ENCODE assay signal across 8 mouse cellular contexts in genomic region chr11:96828881-96829280, GRCm38 (mm10). TPM values are rescaled to one million over a fixed set of nuclear protein-coding genes. Genes with fewer than 3 reads are reported as not detected.
DNase-seq lines count a peak whose midpoint lies in the region; ATAC-seq and TF ChIP-seq lines count a peak whose summit lies in the region.

No protein-coding gene starts in this region.

- 7% methylated on average over 10 of the region's 10 CpGs for WGBS in lung, embryonic 15.5 days
- WGBS in intestine, postnatal 0 days = 8% methylated on average over 10 of the region's 10 CpGs
- 18% methylated on average over 10 of the region's 10 CpGs for WGBS in neural tube, embryonic 14.5 days

- DNase-seq in lung, postnatal 14 days = no peak
- no peak for DNase-seq in gastrocnemius, postnatal 14 days
- no peak for DNase-seq in frontal cortex, postnatal 14 days (ENCODE audit: low spot score in 2 of 2)

- intact Hi-C loops in gastrocnemius, postnatal 14 days (cut with DNase I; ENCODE audit: low total_unique reads) = no loop called here

- H3K4me2 ChIP-seq in lung, embryonic 15.5 days = peak overlapping the region; percentile 65
- peak overlapping the region; percentile 79 for H3K4me2 ChIP-seq in intestine, postnatal 0 days (replicated peaks; ENCODE audit: low read depth)
- H3K4me2 ChIP-seq in neural tube, embryonic 14.5 days (ENCODE audit: low read depth, low read length) = peak overlapping the region; percentile 63

- H3K27me3 ChIP-seq in lung, embryonic 15.5 days = no peaks in the 10 kb centered on the region
- no peaks in the 10 kb centered on the region for H3K27me3 ChIP-seq in intestine, postnatal 0 days (replicated peaks; ENCODE audit: control insufficient read depth, insufficient read depth, low read length)
- H3K27me3 ChIP-seq in neural tube, embryonic 14.5 days (ENCODE audit: control insufficient read depth, insufficient read depth, low read length) = no peaks in the 10 kb centered on the region

- H3K4me1 ChIP-seq in lung, embryonic 15.5 days = peaks cover 53% of the 10 kb centered on the region
- H3K4me1 ChIP-seq in embryonic fibroblast, embryonic 13.5 days (ENCODE audit: control insufficient read depth, insufficient read depth, low read length) = peaks cover 9% of the 10 kb centered on the region
- H3K4me1 ChIP-seq in intestine, postnatal 0 days (replicated peaks; ENCODE audit: control insufficient read depth, insufficient read depth, low read length) = peaks cover 19% of the 10 kb centered on the region
- peaks cover 47% of the 10 kb centered on the region for H3K4me1 ChIP-seq in neural tube, embryonic 14.5 days (ENCODE audit: control insufficient read depth, insufficient read depth, low read length)

- no peak for TF ChIP-seq CTCF in embryonic fibroblast, embryonic 13.5 days (IDR thresholded peaks at IDR 0.05; ENCODE audit: borderline replicate concordance, insufficient read depth, low read length)
- no peak for TF ChIP-seq CTCF in intestine, postnatal 0 days (IDR thresholded peaks at IDR 0.05; ENCODE audit: low read depth)

- TF ChIP-seq POLR2A in embryonic fibroblast, embryonic 13.5 days (IDR thresholded peaks at IDR 0.05; ENCODE audit: low read depth, low read length) = no peak

- H3K9ac ChIP-seq in lung, embryonic 15.5 days = peak overlapping the region; percentile 90
- peak overlapping the region; percentile 83 for H3K9ac ChIP-seq in intestine, postnatal 0 days (ENCODE audit: low read depth, low read length)
- peak overlapping the region; percentile 88 for H3K9ac ChIP-seq in neural tube, embryonic 14.5 days (replicated peaks; ENCODE audit: low read depth, low read length)

- ATAC-seq in lung, embryonic 15.5 days (ENCODE audit: borderline replicate concordance, extremely low read depth, low FRiP score, low TSS enrichment) = no peak
- ATAC-seq in intestine, postnatal 0 days = no peak
- ATAC-seq in neural tube, embryonic 14.5 days (ENCODE audit: low read depth) = no peak
- ATAC-seq in inflammation-experienced regulatory T-cells, adult 6 months = no peak

- peak overlapping the region; percentile 100 for H3K27ac ChIP-seq in lung, embryonic 15.5 days
- H3K27ac ChIP-seq in embryonic fibroblast, embryonic 13.5 days (ENCODE audit: insufficient read depth, low read length) = peak overlapping the region; percentile 55
- peak overlapping the region; percentile 94 for H3K27ac ChIP-seq in intestine, postnatal 0 days (ENCODE audit: low read depth, low read length)
- H3K27ac ChIP-seq in neural tube, embryonic 14.5 days (ENCODE audit: low read depth, low read length) = peak overlapping the region; percentile 95; the same call in 1 of the 2 replicates

- H3K9me3 ChIP-seq in lung, embryonic 15.5 days = no peaks in the 10 kb centered on the region
- H3K9me3 ChIP-seq in intestine, postnatal 0 days (ENCODE audit: control insufficient read depth) = no peaks in the 10 kb centered on the region
- no peaks in the 10 kb centered on the region for H3K9me3 ChIP-seq in neural tube, embryonic 14.5 days (ENCODE audit: control insufficient read depth, low read length)

- peaks cover 15% of the 10 kb centered on the region for H3K36me3 ChIP-seq in lung, embryonic 15.5 days
- H3K36me3 ChIP-seq in intestine, postnatal 0 days (ENCODE audit: control insufficient read depth, insufficient read depth) = peaks cover 10% of the 10 kb centered on the region; the same call in 1 of the 2 replicates
- H3K36me3 ChIP-seq in neural tube, embryonic 14.5 days (ENCODE audit: control insufficient read depth, insufficient read depth, low read length) = peaks cover 3% of the 10 kb centered on the region; the same call in 1 of the 2 replicates

- peak overlapping the region; percentile 84 for H3K4me3 ChIP-seq in lung, embryonic 15.5 days
- H3K4me3 ChIP-seq in embryonic fibroblast, embryonic 13.5 days (ENCODE audit: insufficient read depth, low read length) = peak overlapping the region; percentile 68
- H3K4me3 ChIP-seq in intestine, postnatal 0 days (ENCODE audit: low read depth, low read length) = peak overlapping the region; percentile 88
- peak overlapping the region; percentile 83 for H3K4me3 ChIP-seq in neural tube, embryonic 14.5 days (ENCODE audit: low read depth, low read length)

RNA-seq across cellular contexts. Expression of gene Nfe2l1, which starts 0.9 kb away (rescaled TPM):
- polyA plus RNA-seq in lung, embryonic 15.5 days (2015; fragmentation: Nextera tagmentation; extraction: Ambion mirVana) = 62.5 and 65.0 TPM in 2 replicates
- 370 and 371 TPM in 2 replicates for polyA plus RNA-seq in embryonic fibroblast, embryonic 13.5 days (2011; ENCODE audit: insufficient read length, low read depth, missing spikeins)
- polyA plus RNA-seq in intestine, postnatal 0 days (2015; fragmentation: Nextera tagmentation; extraction: Ambion mirVana) = 31.6 and 35.0 TPM in 2 replicates
- 39.7 and 51.7 TPM in 2 replicates for polyA plus RNA-seq in neural tube, embryonic 14.5 days (2014; fragmentation: Nextera tagmentation; extraction: Ambion mirVana)
- polyA plus RNA-seq in inflammation-experienced regulatory T-cells, adult 6 months (2017; shearing (Covaris generic)) = 10 to 100 TPM; 17.8 to 21.4 (median 20.7) TPM
- 100 to 1,000 TPM; 241 to 268 TPM for total RNA-seq in gastrocnemius, postnatal 14 days (2021)

RNA-seq across cellular contexts. Expression of gene Copz2, which starts 20.8 kb away (rescaled TPM):
- 134 and 138 TPM in 2 replicates for polyA plus RNA-seq in lung, embryonic 15.5 days (2015; fragmentation: Nextera tagmentation; extraction: Ambion mirVana)
- 172 and 187 TPM in 2 replicates for polyA plus RNA-seq in embryonic fibroblast, embryonic 13.5 days (2011; ENCODE audit: insufficient read length, low read depth, missing spikeins)
- 46.8 and 47.6 TPM in 2 replicates for polyA plus RNA-seq in intestine, postnatal 0 days (2015; fragmentation: Nextera tagmentation; extraction: Ambion mirVana)
- polyA plus RNA-seq in neural tube, embryonic 14.5 days (2014; fragmentation: Nextera tagmentation; extraction: Ambion mirVana) = 10.9 and 33.9 TPM in 2 replicates
- polyA plus RNA-seq in inflammation-experienced regulatory T-cells, adult 6 months (2017; shearing (Covaris generic)) = not detected
- 10 to 100 TPM; 28.3 to 36.3 TPM for total RNA-seq in gastrocnemius, postnatal 14 days (2021)

RNA-seq across cellular contexts. Expression of gene Cbx1, which starts 40.0 kb away (rescaled TPM):
- polyA plus RNA-seq in lung, embryonic 15.5 days (2015; fragmentation: Nextera tagmentation; extraction: Ambion mirVana) = 114 and 121 TPM in 2 replicates
- 61.1 and 90.9 TPM in 2 replicates for polyA plus RNA-seq in embryonic fibroblast, embryonic 13.5 days (2011; ENCODE audit: insufficient read length, low read depth, missing spikeins)
- polyA plus RNA-seq in intestine, postnatal 0 days (2015; fragmentation: Nextera tagmentation; extraction: Ambion mirVana) = 39.3 and 41.6 TPM in 2 replicates
- 62.5 and 66.5 TPM in 2 replicates for polyA plus RNA-seq in neural tube, embryonic 14.5 days (2014; fragmentation: Nextera tagmentation; extraction: Ambion mirVana)
- 10 to 100 TPM; 52.0 to 73.0 (median 54.7) TPM for polyA plus RNA-seq in inflammation-experienced regulatory T-cells, adult 6 months (2017; shearing (Covaris generic))
- total RNA-seq in gastrocnemius, postnatal 14 days (2021) = 10 to 100 TPM; 36.4 to 37.5 TPM

RNA-seq across cellular contexts. Expression of gene Snx11, which starts 51.5 kb away (rescaled TPM):
- 20.0 and 20.3 TPM in 2 replicates for polyA plus RNA-seq in lung, embryonic 15.5 days (2015; fragmentation: Nextera tagmentation; extraction: Ambion mirVana)
- polyA plus RNA-seq in embryonic fibroblast, embryonic 13.5 days (2011; ENCODE audit: insufficient read length, low read depth, missing spikeins) = 31.1 and 32.5 TPM in 2 replicates
- 12.0 and 15.0 TPM in 2 replicates for polyA plus RNA-seq in intestine, postnatal 0 days (2015; fragmentation: Nextera tagmentation; extraction: Ambion mirVana)
- polyA plus RNA-seq in neural tube, embryonic 14.5 days (2014; fragmentation: Nextera tagmentation; extraction: Ambion mirVana) = 43.9 and 51.2 TPM in 2 replicates
- 10 to 100 TPM; 21.7 to 24.6 (median 23.0) TPM for polyA plus RNA-seq in inflammation-experienced regulatory T-cells, adult 6 months (2017; shearing (Covaris generic))
- total RNA-seq in gastrocnemius, postnatal 14 days (2021) = 10 to 100 TPM in 1 of 2 experiments, 1 to 10 TPM in 1; 7.7 to 11.0 TPM

Comparison
In these comparisons a context has a peak if more than half of its experiments do, and no peak if none do; other contexts are left out.
1. RNA of gene Copz2, which starts 20.8 kb away (polyA plus RNA-seq): 172 to 187 TPM in embryonic fibroblast, embryonic 13.5 days, 134 to 138 TPM in lung, embryonic 15.5 days, 46.8 to 47.6 TPM in intestine, postnatal 0 days and 10.9 to 33.9 TPM in neural tube, embryonic 14.5 days; not detected in inflammation-experienced regulatory T-cells, adult 6 months; every median in the first group is over 10 times any median in the second.
2. Peak in every context shown above with its lines, with median percentiles within 50 percentile points of each other: H3K27ac ChIP-seq, H3K4me2 ChIP-seq, H3K4me3 ChIP-seq and H3K9ac ChIP-seq.